Mouse (Mus musculus) hindbrain, embryonic 11.5 days (tissue): ENCODE measurements at regions not wholly inside any gene's neighbourhood (a gene's known extent, or its start where the extent isn't known, plus 50 kb on each side); places are given as distances from the start of the nearest gene placed in this dataset.
"Not testable (repeated sequence)": the region's sequence is repeated elsewhere in the genome, so short reads cannot be mapped to it uniquely, and the experiment has no call there.

Experiments
- ATAC-seq: fragments of 200-750 bp; cut with Nextera tagmentation; 2 replicates; pipeline ENCODE4 v1.8.0; 2017; ENCODE audit warnings: mild to moderate bottlenecking, moderate TSS enrichment, moderate library complexity; ENCODE audit not compliant: low FRiP score
- DNase-seq: peaks from one replicate; pipeline ENCODE4 v3.0.0-alpha.2; 2015; ENCODE audit warnings: low spot score
- H3K27ac ChIP-seq: fragments of 300-500 bp; sonication (generic); 2 replicates; pipeline ENCODE4 v1.5.1; 2014; ENCODE audit warnings: mild to moderate bottlenecking, low read depth, low read length
- H3K27me3 ChIP-seq: fragments of 300-500 bp; sonication (generic); 2 replicates; pipeline ENCODE4 v1.6.1; 2014; ENCODE audit warnings: mild to moderate bottlenecking, low read length, moderate library complexity, mixed read lengths; ENCODE audit not compliant: control insufficient read depth, insufficient read depth
- H3K36me3 ChIP-seq: fragments of 300-500 bp; sonication (generic); 2 replicates; pipeline ENCODE4 v1.6.1; 2014; ENCODE audit warnings: mild to moderate bottlenecking, low read length, moderate library complexity, mixed read lengths; ENCODE audit not compliant: control insufficient read depth, insufficient read depth
- H3K4me1 ChIP-seq: fragments of 300-500 bp; sonication (generic); replicated peaks from 2 replicates; pipeline ENCODE4 v1.6.1; 2014; ENCODE audit warnings: low read length, mixed read lengths; ENCODE audit not compliant: control insufficient read depth, insufficient read depth
- H3K4me2 ChIP-seq: fragments of 300-500 bp; sonication (generic); replicated peaks from 2 replicates; pipeline ENCODE4 v1.6.1; 2014; ENCODE audit warnings: mild to moderate bottlenecking, low read depth, low read length
- H3K4me3 ChIP-seq: fragments of 300-500 bp; sonication (generic); 2 replicates; pipeline ENCODE4 v1.5.1; 2014; ENCODE audit warnings: low read depth, low read length
- H3K9ac ChIP-seq: fragments of 300-500 bp; sonication (generic); 2 replicates; pipeline ENCODE4 v1.6.1; 2014; ENCODE audit warnings: low read depth, low read length
- H3K9me3 ChIP-seq: fragments of 300-500 bp; sonication (generic); 2 replicates; pipeline ENCODE4 v1.6.1; 2016; ENCODE audit warnings: low read length; ENCODE audit not compliant: control insufficient read depth
- WGBS: fragments of 180-500 bp; shearing (Covaris S2); extraction: QIAGEN DNeasy Blood & Tissue Kit; methylation state at CpG from one replicate; pipeline ENCODE4 v1.1.7; 2014; 5-methylcytosine and 5-hydroxymethylcytosine counted together

GRCm38 (mm10) chr10:114265927-114266326 lies 536.2 kb downstream of the Trhde start:
- Histone ChIP-seq H3K27me3 (no peaks in the 10 kb centered on the region), H3K4me1 (no peaks in the 10 kb centered on the region), H3K36me3 (no peaks in the 10 kb centered on the region), H3K9me3 (no peaks in the 10 kb centered on the region), H3K4me3 (no peak overlapping the region), H3K27ac (no peak overlapping the region), H3K4me2 (no peak overlapping the region), H3K9ac (no peak overlapping the region)
- ATAC-seq (no peak), DNase-seq (no peak)
- WGBS: 84% methylated on average over 4 of the region's 4 CpGs

GRCm38 (mm10) chr10:114241606-114242005 lies 560.5 kb downstream of the Trhde start:
- Histone ChIP-seq H3K4me2 (no peak overlapping the region), H3K27ac (no peak overlapping the region), H3K4me1 (no peaks in the 10 kb centered on the region), H3K36me3 (no peaks in the 10 kb centered on the region), H3K4me3 (no peak overlapping the region), H3K9me3 (no peaks in the 10 kb centered on the region), H3K9ac (no peak overlapping the region), H3K27me3 (no peaks in the 10 kb centered on the region)
- 82% methylated on average over 4 of the region's 4 CpGs for WGBS
- DNase-seq (no peak), ATAC-seq (no peak)

DNA sequence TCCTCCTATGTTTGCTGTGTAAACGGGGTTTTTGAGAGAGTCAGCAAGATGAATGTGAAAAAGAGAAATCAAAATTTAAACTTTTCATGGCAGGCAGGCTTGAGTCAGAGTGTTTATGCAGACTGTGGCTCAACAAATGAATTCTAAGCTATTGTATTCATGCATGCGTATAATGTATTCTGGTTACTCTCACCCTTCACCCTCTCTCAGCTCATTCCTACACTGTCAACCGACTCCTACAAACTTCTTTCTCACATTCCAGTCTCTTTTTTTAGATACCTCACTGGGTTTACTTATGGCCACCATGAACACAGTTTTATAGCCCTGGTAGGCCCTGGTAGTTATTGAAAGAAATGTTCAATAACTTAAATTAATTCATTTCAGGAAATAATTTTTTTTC lies 574.5 kb downstream of the Trhde start:
- no peak overlapping the region for H3K4me2 ChIP-seq
- no peaks in the 10 kb centered on the region for H3K27me3 ChIP-seq
- no peak overlapping the region for H3K9ac ChIP-seq
- 57% methylated on average over 3 of the region's 3 CpGs for WGBS
- H3K9me3 ChIP-seq: no peaks in the 10 kb centered on the region
- H3K27ac ChIP-seq: no peak overlapping the region
- H3K4me3 ChIP-seq: no peak overlapping the region
- ATAC-seq (no peak), DNase-seq (no peak)
- no peaks in the 10 kb centered on the region for H3K4me1 ChIP-seq
- H3K36me3 ChIP-seq: no peaks in the 10 kb centered on the region

DNA sequence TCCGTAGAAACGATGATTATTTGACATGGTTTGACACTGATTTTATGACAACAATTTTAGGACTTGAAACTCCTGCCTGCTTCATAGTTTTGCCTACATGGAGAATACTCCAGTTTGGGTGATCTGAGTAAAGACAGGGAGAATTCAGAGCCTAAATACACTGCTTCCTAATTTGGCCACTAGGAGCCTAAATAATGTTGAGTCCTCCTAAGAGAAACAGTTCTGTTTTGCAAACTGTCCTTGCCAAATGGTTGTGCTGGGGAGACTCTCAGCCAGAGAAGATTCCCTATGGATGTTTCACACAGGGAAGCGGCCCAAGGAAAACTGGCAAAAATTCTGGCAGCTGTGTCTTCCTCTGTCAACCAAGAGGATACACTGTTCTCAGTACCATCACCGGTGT lies 600.5 kb downstream of the Trhde start:
- H3K9ac ChIP-seq: no peak overlapping the region
- H3K4me3 ChIP-seq: no peak overlapping the region
- DNase-seq: no peak
- no peaks in the 10 kb centered on the region for H3K27me3 ChIP-seq
- H3K9me3 ChIP-seq: no peaks in the 10 kb centered on the region
- H3K27ac ChIP-seq: no peak overlapping the region
- no peaks in the 10 kb centered on the region for H3K4me1 ChIP-seq
- 95% methylated on average over 4 of the region's 4 CpGs for WGBS
- ATAC-seq: no peak
- H3K4me2 ChIP-seq: no peak overlapping the region
- no peaks in the 10 kb centered on the region for H3K36me3 ChIP-seq

GRCm38 (mm10) chr10:114200939-114201338 lies 601.2 kb downstream of the Trhde start:
- H3K9me3 ChIP-seq: no peaks in the 10 kb centered on the region
- H3K27ac ChIP-seq: no peak overlapping the region
- ATAC-seq (no peak), DNase-seq (no peak)
- H3K36me3 ChIP-seq: no peaks in the 10 kb centered on the region
- H3K9ac ChIP-seq: no peak overlapping the region
- H3K4me3 ChIP-seq: no peak overlapping the region
- H3K4me2 ChIP-seq: no peak overlapping the region
- H3K4me1 ChIP-seq: no peaks in the 10 kb centered on the region
- no peaks in the 10 kb centered on the region for H3K27me3 ChIP-seq
- 88% methylated on average over 2 of the region's 2 CpGs for WGBS

GRCm38 (mm10) chr10:114186287-114186686 lies 615.8 kb downstream of the Trhde start:
- no peak overlapping the region for H3K4me3 ChIP-seq
- ATAC-seq (no peak), DNase-seq (no peak)
- no peak overlapping the region for H3K27ac ChIP-seq
- H3K9me3 ChIP-seq: no peaks in the 10 kb centered on the region
- H3K4me1 ChIP-seq: no peaks in the 10 kb centered on the region
- no peak overlapping the region for H3K9ac ChIP-seq
- no peaks in the 10 kb centered on the region for H3K27me3 ChIP-seq
- WGBS: 95% methylated on average over 1 of the region's 1 CpGs
- H3K4me2 ChIP-seq: no peak overlapping the region
- H3K36me3 ChIP-seq: no peaks in the 10 kb centered on the region

DNA sequence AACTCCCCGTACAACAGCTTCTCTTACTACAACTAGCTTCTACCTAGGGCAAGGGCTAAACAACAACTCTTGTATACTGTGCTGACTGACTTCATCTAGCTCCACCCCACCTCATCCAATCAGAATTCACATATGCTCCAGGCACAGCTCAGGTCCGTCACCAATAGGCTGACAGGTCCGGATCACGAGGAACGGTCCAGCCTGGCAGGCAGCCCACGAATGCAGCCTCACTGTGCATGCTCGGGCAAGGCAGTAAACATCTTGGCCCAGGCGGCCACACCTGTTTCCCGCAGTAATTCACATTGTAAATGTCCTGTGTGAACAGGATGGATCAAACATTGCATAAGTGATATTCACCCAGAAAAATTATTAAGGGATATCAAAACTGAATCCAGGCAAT lies 658.8 kb downstream of the Trhde start:
- not testable (repeated sequence) for DNase-seq, H3K36me3 ChIP-seq, H3K9ac ChIP-seq, H3K4me3 ChIP-seq, H3K27ac ChIP-seq, H3K9me3 ChIP-seq, H3K4me2 ChIP-seq, H3K4me1 ChIP-seq, ATAC-seq, H3K27me3 ChIP-seq
- 85% methylated on average over 9 of the region's 9 CpGs for WGBS

DNA sequence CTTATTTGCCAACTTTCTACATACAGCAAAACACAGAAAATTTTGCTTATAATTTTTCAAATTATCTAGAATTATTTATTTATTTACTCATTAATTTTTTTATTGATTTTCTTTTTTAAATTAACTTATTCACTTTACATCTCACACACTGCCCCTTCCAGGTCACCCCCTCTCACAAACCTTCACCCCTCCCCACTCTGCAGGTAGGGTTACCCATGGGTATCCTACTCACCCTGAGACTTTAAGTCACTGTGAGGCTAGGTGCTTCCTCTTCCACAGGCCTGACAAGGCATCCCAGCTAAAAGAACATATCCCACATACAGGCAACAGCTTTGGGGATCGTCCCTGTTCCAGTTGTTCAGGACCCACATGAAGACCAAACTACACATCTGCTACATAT lies 664.2 kb downstream of the Trhde start:
- Histone ChIP-seq H3K4me2 (no peak overlapping the region), H3K9me3 (no peaks in the 10 kb centered on the region), H3K27me3 (no peaks in the 10 kb centered on the region), H3K4me3 (no peak overlapping the region), H3K36me3 (no peaks in the 10 kb centered on the region), H3K27ac (no peak overlapping the region), H3K9ac (no peak overlapping the region), H3K4me1 (no peaks in the 10 kb centered on the region)
- 79% methylated on average over 1 of the region's 1 CpGs for WGBS
- no peak for DNase-seq
- ATAC-seq: 0 out of 2 replicates have a peak, but pooled peaks have one; percentile 41

DNA sequence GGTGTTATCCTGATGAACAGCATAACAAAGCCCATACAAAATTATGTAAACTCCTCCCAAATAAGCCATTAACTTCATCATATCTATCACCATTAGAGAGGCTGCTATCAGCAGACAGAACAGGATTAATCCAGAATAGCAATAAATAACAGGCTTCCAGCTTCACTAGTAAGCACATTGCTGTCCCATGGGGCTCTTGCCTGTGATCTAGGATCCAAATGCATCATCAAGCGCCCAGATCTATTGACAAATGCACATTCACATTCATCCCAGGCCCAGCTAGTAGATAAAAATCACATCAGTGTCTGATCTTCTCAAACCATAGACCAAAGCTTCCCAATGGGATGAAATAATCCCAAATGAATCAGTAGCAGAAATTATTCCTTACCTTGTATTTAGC lies 665.0 kb downstream of the Trhde start:
- Histone ChIP-seq H3K27ac (no peak overlapping the region), H3K36me3 (no peaks in the 10 kb centered on the region), H3K4me2 (no peak overlapping the region), H3K4me1 (no peaks in the 10 kb centered on the region), H3K27me3 (no peaks in the 10 kb centered on the region), H3K9ac (no peak overlapping the region), H3K9me3 (no peaks in the 10 kb centered on the region), H3K4me3 (no peak overlapping the region)
- ATAC-seq: no peak; the same call in 1 of the 2 replicates
- WGBS: 50% methylated on average over 1 of the region's 1 CpGs
- peak; percentile 5 for DNase-seq
